Mouse (Mus musculus): ENCODE measurements around the gene Dpp8.
A peak's percentile ranks its signal among the peaks of the same experiment; 100 is the strongest.
"Not testable (repeated sequence)": the region's sequence is repeated elsewhere in the genome, so short reads cannot be mapped to it uniquely, and the experiment has no call there.

The Dpp8 gene

DNA sequence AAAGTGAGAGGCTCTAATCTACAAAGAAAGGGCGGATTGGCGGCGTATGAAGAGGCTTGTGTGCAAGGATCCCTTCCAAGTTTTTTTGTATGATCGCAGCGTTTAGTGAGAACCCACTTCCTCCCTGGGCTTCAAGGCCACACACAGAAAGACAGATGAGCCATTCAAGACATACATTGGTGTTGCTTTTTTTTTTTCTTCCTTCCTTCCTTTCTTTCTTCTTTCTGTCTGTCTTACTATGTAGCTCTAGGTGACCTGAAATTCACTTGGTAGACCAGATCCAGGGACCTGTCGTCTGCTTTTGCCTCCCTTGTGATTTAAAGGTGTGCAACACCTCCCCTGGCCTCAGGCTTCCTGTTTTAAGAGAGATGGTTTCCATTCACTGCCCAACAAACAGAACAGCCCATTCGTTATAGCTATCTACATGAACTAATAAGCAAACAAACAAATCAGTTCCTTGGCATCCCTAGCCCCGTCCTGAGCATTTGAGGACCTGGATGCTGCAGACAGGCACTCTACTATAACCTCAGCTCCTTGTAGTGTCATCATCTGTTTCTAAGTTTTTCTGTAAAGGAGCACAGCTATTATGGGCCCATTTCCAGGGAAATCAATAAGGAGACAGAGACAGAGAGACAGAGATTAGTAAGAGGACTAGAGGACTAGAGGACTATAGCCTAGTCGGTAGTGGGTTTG is 10.2 kb upstream of the Dpp8 start:
- DNase-seq (ENCODE audit: low read depth), result no peak

DNA sequence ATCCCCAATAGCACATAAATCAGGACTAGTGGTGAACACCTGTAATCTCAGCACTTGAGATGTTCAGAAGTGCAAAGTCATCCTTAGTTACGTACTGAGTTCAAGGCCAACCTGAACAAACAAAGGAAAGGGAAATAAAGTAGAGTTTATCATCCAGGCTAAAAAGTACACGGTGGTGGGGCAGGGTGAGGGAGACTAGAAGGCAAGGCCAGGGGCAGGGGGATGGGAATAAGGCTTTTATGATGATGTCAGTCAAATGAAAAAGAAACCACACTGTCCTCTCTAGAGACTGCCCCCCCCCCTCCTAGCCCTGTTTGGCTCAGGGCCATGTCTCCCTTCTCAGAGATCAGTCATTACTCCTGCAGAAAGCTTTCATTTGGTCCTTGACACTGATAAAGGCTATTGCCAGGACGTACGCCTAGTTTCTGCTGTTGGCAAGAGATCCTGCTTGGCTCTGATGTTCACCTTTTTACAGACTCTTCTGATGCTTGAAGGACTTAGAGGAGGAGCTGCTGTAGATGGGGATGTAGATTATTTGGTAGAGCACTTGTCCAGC is 9.6 kb upstream of the Dpp8 start:
- DNase-seq (ENCODE audit: low read depth), result peak; percentile 58

DNA sequence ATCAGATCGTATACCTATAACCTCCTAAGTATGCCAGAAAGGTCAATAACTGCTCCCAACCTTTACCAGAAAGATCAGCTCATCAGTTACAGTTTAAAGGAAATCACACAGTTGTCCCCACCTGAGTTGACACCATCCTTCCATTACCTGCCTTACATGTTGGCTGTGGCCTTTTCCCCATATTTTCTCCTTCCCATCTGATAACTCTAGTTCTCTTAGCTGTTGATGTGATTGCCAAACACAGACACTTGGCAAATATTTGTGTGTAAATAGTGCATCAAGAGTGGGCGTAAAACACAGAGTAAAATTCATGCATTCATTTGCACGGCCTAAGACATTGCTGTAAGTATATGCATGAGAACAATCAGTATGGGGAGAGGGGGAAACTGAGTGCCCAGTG is 8.8 kb upstream of the Dpp8 start:
- no peak for DNase-seq (ENCODE audit: low read depth)

DNA sequence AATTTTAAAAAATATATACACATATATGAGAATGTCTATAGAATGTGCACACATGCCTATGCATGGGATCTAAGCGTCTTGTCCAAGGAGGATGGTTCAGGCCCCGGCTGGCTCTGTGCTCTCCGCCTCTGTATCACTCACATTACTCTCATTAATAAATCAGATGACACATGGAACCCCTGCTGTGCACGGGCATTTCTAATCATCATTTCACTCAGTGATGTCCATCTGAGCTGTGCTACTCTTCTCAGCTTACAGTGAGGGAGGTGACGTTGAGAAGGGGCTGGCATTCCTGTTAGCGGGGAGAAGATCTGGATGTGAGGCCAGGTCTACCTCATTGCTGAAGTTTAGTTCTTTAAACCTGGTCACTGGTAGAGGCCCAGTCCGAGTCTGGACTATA is 5.0 kb upstream of the Dpp8 start:
- no peak for DNase-seq (ENCODE audit: low read depth)

DNA sequence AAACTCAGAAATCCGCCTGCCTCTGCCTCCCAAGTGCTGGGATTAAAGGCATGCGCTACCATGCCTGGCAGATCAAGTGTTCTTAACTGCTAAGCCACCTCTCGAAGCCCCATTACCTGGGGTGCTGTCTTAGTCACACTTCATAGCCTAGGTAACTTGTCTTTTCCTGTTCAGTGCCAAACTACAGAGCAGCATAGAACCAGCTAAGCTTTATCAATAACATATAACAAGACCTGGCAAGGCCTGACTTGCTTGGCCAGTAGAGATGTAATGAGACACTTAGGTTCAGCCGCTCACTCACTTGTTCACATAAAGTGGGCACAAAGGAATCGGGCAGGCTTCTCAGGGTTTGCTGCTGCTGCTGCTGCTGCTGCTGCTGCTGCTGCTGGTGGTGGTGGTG is 3.9 kb upstream of the Dpp8 start:
- no peak for DNase-seq (ENCODE audit: low read depth)

DNA sequence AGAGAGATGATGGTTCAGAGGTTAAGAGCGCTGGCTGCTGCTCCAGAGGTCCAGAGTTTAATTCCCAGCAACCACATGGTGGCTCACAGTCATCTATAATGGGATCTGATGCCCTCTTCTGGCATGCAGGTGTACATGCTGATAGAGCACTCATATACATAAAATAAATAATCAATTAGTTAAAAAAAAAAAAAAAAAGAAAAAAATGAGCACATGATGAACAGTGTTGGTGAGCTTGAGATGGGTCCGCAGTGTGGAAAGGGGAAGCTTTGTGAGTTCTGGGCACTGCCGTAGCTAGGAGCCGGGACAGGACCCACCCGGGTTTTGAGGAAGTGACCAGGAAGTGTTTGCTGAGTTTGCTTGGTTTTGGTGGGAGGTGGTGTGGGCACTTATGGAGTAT is 859 bp upstream of the Dpp8 start:
- peak; percentile 63 for DNase-seq (ENCODE audit: low read depth)

DNA sequence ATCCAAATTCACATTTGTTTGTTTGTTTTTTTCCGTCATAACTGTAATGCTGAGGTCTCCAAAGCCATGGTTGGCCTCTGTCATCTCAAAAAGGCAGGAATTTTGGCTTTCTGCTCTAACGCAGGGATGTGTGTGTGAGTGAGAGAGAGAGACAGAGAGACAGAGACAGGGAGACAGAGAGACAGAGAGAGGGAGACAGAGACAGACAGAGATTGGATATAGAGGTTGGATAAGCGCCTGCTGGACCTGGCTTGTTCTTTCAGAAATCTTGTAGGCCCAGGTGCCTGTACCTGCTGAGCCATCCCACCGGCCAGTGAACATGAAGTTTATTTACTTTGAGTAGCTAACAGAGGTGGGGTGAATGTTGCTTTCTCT is 333 bp upstream of the Dpp8 start:
- DNase-seq (ENCODE audit: low read depth), result no peak

DNA sequence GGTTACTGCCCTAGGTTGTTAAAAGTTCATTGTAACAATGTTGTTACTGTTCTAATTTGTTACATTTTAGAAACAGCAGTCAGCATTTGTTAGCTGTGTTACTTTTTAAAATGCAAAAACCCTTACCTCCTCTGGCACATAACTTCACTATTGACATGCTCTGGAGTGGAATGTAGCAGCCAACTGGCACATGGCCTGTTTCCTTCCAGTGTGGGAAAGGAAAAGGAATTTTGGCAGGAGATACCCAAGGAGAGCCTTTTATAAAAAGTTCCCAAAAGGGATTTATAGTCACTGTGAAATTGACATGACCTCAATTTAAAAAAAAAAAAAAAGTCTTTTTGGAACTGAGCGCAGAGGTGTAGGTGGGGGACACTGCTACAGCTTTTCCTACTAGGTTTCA is 4.2 kb downstream of the Dpp8 start:
- DNase-seq (ENCODE audit: low read depth), result no peak

DNA sequence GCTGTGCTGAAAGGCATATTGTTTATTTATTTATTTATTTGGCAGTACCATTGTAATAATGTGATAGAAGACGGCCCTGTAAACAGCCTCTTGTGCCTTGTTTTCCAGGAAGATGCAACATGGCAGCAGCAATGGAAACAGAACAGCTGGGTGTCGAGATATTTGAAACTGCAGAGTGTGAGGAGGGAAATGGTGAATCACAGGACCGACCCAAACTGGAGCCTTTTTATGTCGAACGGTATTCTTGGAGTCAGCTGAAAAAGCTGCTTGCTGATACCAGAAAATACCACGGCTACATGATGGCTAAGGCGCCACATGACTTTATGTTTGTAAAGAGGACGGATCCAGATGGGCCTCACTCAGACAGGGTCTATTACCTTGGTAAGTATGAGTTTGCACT is 4.6 kb downstream of the Dpp8 start:
- no peak for DNase-seq (ENCODE audit: low read depth)

DNA sequence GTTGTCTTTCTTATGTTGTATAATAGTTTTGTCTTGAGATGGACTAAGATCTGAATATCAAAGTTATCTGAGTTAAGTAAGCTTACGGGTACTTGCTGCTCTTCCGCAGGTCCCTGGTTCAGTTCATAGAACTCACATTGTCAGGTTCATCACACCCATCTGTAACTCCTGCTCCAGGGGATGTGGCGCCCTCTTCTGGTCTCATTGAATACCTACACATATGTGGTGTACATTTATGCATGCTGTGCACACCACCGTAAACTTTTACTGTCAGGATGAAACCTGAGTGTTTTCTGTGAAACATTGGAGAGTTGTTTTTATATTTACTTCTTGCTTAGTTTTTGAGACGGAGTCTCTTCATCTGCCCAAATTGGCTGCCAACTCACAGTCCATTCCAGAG is 9.2 kb downstream of the Dpp8 start:
- DNase-seq (ENCODE audit: low read depth), result peak; percentile 45

DNA sequence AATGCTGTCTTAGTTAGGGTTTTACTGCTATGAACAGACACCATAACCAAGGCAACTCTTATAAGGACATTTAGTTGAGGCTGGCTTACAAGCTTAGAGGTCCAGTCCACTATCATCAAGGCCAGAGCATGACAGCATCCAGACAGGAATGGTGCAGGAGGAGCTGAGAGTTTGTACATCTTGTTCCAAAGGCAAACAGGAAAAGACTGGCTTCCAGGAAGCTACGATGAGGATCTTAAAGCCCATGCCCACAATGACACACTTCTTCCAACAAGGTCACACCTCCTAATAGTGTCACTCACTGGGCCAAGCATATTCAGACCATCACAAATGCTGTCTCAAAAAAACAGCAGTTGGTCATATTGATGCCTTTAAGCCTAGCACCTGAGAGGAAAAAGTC is 14.8 kb downstream of the Dpp8 start:
- no peak for DNase-seq (ENCODE audit: low read depth)

DNA sequence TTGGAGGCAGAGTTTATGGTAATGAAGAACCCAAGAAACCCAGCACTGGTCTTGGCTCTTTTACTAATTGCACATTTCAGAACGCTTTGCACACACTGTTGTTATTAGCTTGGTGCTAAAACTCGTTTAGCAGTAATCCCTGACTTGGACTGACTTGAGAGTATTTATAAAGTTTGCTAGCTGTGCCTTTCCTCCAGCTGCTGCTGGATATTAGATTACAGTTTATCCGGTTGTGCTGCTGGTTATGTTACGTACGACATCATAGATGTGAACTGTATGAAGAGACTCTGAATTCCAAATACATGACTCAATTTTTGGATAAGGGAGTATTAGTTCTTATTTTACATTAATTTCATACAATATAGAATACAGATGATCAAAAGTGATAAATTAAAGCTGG is 17.2 kb downstream of the Dpp8 start:
- no peak for DNase-seq (ENCODE audit: low read depth)

DNA sequence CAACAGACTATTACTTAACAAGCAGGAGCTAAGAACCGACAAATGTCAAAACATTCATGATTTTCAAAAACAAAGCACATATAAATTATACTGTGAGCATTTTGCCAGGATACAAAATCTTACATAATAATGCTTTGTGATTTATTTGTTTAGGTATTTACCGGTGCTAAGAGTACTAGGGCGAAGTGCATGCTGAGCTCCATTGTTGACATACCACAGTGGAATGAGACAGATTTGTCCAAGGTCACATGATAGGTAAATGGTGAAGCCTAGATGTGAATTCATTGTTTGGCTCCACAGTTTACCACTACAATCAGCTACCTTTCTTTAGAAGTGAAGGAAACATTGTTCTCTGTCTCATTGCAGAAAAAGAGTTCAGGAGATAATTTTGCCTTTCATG is 18.8 kb downstream of the Dpp8 start:
- no peak for DNase-seq (ENCODE audit: low read depth)

DNA sequence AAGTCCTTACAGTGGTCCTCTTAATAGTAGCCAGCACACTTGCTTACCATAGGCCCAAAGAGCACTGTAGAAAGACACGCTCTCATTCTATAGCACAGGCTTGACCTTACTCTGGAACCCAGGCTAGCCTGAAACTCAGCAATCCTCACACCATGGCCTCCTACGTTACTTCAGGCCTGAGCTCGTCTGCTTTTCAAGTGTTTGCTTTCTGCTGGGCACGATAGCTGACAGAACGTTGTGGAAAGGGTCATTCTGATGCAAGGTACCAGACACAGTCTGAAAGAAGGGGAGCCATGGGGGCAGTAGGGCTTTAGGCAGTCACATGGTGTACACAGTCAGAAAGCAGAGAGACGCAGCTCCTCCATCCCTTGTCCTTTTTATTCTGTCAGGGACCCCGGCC is 32.0 kb downstream of the Dpp8 start:
- DNase-seq (ENCODE audit: low read depth), result no peak

DNA sequence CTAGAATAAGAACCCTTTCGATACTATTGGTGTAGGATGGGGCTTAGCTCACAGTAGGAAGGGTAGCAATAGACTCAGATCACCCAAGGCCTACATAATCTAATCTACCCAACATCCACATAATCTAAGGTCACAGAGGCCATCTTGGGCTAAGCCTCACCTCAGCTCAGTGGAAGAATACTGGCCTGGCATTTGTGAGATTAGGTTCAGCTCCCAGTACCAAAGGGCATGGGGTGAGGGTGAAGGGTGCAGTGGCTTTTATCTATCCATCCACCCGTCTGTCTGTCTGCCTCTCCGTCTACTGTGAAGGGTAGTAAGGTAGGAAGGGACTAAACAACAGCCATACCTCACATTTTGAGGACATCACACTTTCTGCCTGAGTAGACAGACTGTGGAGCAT is 38.4 kb downstream of the Dpp8 start:
- no peak for DNase-seq (ENCODE audit: low read depth)

DNA sequence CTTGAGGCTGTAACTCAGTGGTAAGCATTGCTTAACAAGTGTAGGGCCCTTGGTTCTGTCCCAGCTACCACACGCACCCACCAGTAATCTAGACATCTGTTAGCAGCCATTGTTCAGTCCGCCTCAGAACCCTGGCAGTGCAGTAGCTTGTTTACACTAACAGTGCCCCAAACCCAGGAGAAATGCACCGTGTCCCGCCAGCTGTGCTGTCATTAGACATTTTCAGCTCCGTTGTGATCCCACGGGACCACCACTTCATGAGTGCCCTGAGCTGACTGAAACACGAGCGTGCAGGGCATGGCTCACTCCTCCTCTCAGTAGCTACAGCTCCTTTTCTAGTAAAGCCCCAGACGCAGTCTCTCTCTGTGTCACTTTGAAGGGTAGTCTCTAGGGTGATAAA is 41.3 kb downstream of the Dpp8 start:
- no peak for DNase-seq (ENCODE audit: low read depth)

DNA sequence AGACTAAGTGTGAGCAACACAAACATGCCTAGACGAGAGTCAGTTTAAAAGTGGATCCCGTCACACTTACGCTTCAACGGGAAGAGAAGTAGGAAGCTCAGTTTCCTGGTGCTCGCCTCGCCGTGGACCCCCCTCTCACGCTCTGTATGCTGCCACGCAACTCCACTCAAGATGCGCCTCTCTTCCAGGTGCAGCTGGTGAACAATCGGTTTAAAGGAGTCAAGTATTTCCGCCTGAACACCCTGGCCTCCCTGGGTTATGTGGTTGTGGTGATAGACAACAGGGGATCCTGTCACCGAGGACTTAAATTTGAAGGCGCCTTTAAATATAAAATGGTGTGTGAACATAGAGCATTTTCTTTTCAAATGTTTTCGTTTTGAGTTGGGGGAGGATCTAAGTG is 42.0 kb downstream of the Dpp8 start:
- DNase-seq (ENCODE audit: low read depth), result no peak

DNA sequence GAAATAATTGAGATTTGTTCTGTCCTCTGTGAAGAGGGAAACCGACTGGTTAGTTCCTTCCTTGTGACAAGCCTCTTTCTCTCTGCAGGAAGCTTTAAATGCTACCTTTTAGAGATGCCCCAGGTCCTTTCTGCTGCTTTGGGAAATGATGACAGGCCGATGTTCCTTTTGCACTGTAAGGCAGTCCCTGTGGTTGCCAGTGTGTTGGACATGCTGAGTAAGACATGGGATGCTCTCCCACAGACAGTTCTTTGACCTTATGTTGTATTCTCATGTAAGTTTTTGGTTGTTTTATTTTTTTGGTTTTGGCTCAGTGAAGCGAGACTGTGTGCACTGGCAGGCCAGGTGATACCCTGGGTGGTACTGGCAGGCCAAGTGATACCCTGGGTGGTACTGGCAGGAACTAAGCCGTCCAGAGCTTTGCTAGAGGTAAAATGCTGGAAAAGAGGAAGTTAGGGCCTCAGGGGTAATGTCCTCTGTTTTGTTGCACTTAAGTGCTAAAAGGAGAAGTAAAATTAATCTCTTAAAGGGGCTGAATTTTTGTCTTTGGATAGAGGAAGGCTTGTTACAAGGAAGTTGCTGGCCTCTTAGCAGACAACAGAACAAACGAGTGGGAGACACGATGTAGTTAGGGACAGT is 42.8 kb downstream of the Dpp8 start:
- peak; percentile 76 for DNase-seq (ENCODE audit: low read depth)

DNA sequence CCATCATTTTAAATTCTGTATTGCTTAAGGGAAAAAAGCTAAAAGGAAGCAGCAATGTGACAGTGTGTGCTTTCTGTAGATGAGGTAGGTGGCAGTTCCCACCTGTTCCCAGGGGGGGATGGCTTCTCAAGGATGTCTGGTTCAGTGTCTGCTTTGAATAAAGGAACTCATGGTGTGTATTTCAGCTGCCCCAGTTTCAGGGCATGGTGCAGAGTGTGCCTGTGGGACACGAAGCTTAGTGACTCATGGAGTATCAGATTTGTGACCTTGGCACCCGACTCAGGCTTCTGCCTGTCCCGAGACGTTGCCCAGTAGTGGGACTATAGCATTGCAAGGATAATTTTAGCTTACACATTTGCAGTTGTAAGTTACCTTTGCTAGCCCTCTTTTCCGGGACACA is 45.3 kb downstream of the Dpp8 start:
- DNase-seq (ENCODE audit: low read depth), result no peak

DNA sequence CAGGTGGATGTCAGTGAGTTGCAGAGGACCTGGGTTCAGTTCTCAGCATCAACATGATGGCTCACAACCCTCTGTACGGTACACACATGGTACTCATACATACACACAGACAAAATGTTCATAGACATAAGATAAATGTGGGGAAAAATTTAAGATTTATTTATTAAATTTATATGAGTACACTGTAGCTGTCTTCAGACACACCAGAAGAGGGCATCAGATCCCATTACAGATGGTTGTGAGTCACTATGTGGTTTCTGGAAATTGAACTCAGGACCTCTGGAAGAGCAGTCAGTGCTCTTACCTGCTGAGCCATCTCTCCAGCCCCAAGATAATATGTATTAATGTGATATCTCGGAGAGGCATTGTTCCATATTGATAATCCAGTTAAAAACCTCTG is 47.9 kb downstream of the Dpp8 start:
- DNase-seq (ENCODE audit: low read depth), result not testable (repeated sequence)

DNA sequence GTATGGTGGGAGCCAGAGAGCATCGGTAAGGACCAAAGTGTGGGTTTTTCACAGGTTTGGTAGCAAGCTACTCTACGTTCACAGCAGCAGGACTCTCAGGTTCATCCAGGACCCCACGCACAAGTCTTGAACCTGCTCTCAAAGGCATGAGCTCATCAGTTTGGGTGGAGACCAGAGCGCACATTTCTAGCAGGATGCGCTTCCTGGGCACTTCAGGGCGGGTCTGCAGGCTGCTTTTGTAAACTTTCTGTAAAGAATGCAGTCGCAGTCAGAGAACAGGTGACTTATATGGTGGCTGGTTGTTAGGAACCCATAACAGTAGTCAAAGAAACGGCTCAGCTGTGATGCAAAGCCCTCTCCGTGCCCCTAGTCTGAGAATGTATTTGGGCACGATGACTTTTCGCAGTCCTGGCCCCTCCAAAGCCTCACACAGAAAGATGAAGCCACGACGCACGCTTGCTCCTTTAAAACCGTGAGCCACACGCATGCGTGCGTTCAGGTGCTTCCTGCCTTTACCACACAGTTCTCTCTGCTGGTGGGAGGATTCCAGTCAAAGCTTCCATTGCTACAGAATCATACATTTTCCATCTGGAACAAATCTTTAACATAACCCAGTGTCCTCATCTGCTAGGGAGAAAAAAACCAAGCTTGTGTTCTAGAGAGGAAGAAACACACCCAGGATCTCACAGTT is 51.0 kb downstream of the Dpp8 start:
- no peak for DNase-seq (ENCODE audit: low read depth)

DNA sequence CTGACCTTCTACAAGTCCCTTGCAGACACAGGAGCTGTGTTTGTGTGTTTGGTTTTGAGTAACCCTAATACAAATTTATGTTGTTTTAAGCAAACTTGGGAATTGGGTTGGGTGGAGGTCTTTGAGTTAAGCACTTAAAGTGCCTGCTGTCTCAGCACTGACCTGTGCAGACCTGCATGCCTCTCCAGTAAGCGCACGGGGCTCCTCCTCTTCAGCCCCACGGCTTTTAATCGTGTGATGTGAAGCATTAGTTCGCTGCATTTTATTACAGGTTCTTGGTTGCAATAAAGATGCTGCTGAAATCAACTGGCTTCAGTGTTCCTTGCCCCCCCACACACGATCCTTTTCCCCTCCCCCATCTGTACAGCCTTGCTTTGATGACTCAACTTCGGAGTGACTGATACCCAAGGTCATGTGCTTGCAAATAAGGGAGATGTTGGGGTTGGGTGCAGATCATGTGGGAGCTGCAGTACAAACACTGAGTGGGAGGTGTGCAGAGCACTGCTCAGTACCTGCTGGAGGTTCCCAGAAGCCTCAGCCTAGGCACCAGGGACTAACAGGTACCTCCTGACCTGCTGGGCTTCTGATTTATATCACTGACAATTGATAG is 52.1 kb downstream of the Dpp8 start:
- DNase-seq (ENCODE audit: low read depth), result peak; percentile 66

DNA sequence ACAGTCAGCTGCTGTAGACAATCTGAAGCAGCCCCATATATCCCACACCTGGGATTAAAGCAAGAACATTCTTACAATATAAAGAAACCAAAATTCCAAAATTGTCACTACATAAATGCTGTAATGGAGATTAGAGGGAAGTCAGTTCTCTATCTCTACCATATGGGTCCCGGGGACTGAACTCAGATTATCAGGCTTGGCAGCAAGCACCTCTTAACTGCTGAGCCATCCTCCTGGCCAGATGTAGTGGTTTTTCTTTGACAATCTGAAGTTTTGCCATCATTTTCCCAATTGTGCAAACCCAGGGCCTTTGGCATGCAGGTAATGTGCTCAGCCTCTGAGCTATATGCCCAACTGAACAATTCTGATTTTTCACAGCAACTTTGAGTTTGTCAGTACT is 53.1 kb downstream of the Dpp8 start:
- no peak for DNase-seq (ENCODE audit: low read depth)

All from 416B (cell line).